In the genomic region with DNA sequence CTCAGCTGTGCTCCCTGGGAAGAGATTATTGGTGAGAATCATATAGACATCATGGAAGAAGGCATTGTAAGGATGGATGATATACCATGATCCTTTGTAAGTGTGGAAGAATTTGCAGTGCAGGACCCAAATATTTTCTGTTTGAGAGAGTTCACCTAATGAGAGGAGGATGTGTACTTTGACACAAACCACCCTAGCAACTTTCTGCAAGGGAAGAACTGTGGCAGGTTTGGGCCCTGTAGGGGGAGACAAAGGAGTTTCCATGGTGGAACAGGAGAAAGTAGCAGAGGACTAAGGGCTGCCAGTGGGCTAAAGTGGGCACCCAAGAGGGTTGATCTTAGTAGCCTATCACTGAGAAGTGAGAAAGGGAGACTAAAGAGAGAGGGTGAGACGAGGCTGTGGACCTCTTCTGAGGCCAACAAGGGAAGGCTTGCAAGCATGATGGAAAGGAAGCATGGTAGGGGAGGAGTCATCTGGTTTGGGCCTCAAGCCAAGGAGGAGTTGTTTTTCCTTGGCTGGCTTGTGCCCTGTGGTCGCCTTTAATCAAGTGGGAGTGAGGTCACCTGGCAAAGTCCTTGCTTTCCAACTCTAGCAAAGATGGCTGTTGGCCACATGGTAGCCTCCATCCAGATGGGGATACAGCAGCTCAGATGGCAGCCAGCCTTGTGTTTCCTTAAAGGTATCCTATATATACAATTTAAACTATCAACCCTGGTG, we compare ENCODE assay signal across 23 mouse cellular contexts. TPM values are rescaled to one million over a fixed set of nuclear protein-coding genes. Genes with fewer than 3 reads are reported as not detected.
DNase-seq lines count a peak whose midpoint lies in the region; ATAC-seq and TF ChIP-seq lines count a peak whose summit lies in the region.
"Had no signal": no experiment of that assay in that cellular context is flagged by ENCODE, and none has a peak within 500 bp of the region (broad histone marks: within the 10 kb centered on the region; RNA-seq: fewer than 3 reads in every experiment).

No protein-coding gene starts in this region.

- ATAC-seq in Patski: no peak
- ATAC-seq: forebrain, embryonic 13.5 days; intestine, embryonic 15.5 days had no signal

- in situ Hi-C loops in Patski (cut with MboI; ENCODE audit: low pct_unique_long_range_greater_than_20kb): loop anchor here (25.0 kb wide), 2 partner anchors 1046 to 1271 kb away; no protein-coding TSS in a partner anchor

- POLR2A ChIA-PET in Patski (lab: Charles Lee): no interaction called here

- no peak overlapping the region for H3K4me3 ChIP-seq in layer of hippocampus, adult 2 months
- H3K4me3 ChIP-seq: forebrain, embryonic 13.5 days; heart, embryonic 12.5 days; intestine, embryonic 15.5 days; limb, embryonic 13.5 days; neural tube, embryonic 12.5 days had no signal

- no peaks in the 10 kb centered on the region for H3K27me3 ChIP-seq in Patski
- H3K27me3 ChIP-seq: intestine, embryonic 15.5 days; limb, embryonic 13.5 days had no signal

- peak; percentile 30 for DNase-seq in adrenal gland, postnatal 14 days
- no peak for DNase-seq in adrenal gland, postnatal 4 days (ENCODE audit: low spot score in 2 of 2)
- no peak for DNase-seq in layer of hippocampus, adult 2 months (ENCODE audit: low spot score in 2 of 2)
- DNase-seq in layer of hippocampus, adult 8-10 months (ENCODE audit: low spot score in 2 of 2): no peak
- DNase-seq in 3T3-L1 (ENCODE audit: low read depth, low spot score) (peak; percentile 79), Patski (ENCODE audit: low read depth, low spot score) (no peak)
- no peak for DNase-seq in cerebellum, adult 8-10 months
- DNase-seq in thymus, postnatal 25 days: no peak
- DNase-seq: cerebellum, postnatal 10 days; gastrocnemius, postnatal 25 days; kidney, adult 9 months; lung, postnatal 4 days; thymus, postnatal 14 days had no signal

- peak; percentile 52 for TF ChIP-seq CTCF in layer of hippocampus, adult 2 months (conservative IDR thresholded peaks at IDR 0.05)
- TF ChIP-seq CTCF in Patski (IDR thresholded peaks at IDR 0.05): peak; percentile 28

- CTCF ChIA-PET in Patski (lab: Charles Lee): interaction anchor here (1.5 to 2.6 kb wide), 2 partner anchors 14 to 38 kb away, joined by 5 to 11 read pairs; a partner anchor contains a TSS

- H3K27ac ChIP-seq in layer of hippocampus, adult 2 months: no peak overlapping the region
- H3K27ac ChIP-seq: forebrain, embryonic 13.5 days; hindbrain, embryonic 14.5 days; intestine, embryonic 15.5 days; limb, embryonic 13.5 days; neural tube, embryonic 12.5 days had no signal

RNA-seq across cellular contexts. Expression of a gene that starts 3.7 kb away (rescaled TPM):
- total RNA-seq in adrenal gland, postnatal 14 days (2021): not detected in 2 replicates
- total RNA-seq in adrenal gland, postnatal 4 days (2021): not detected
- total RNA-seq in layer of hippocampus, adult 2 months (2021): 1 to 10 TPM; 2.2 to 3.2 TPM
- total RNA-seq in layer of hippocampus, adult 8-10 months (2022): 1 to 10 TPM; 1.0 to 4.4 (median 2.0) TPM
- not detected for polyA plus RNA-seq in Patski (2021)
- total RNA-seq: gastrocnemius, postnatal 25 days; heart, postnatal 25 days had no signal
- polyA plus RNA-seq: C2C12; heart, embryonic 12.5 days; large intestine, adult 2 months; liver, embryonic 16.5 days had no signal

RNA-seq across cellular contexts. Expression of a gene that starts 38.4 kb away (rescaled TPM):
- 17.7 and 18.2 TPM in 2 replicates for total RNA-seq in adrenal gland, postnatal 14 days (2021)
- 10 to 100 TPM; 26.2 to 27.2 TPM for total RNA-seq in adrenal gland, postnatal 4 days (2021)
- total RNA-seq in layer of hippocampus, adult 2 months (2021): 10 to 100 TPM; 14.5 to 15.9 TPM
- total RNA-seq in layer of hippocampus, adult 8-10 months (2022): 10 to 100 TPM; 13.4 to 15.9 (median 14.2) TPM
- 16.5 TPM for polyA plus RNA-seq in Patski (2021)

Comparison
In these comparisons a context has a peak if more than half of its experiments do, and no peak if none do; other contexts are left out.
1. DNase-seq: peak in adrenal gland, postnatal 14 days (single experiment) and 3T3-L1 (single experiment); none in adrenal gland, postnatal 4 days (0 of 2), layer of hippocampus, adult 2 months (0 of 2), layer of hippocampus, adult 8-10 months (0 of 2), Patski (single experiment), cerebellum, adult 8-10 months (single experiment) and thymus, postnatal 25 days (single experiment).